Mouse (Mus musculus): ENCODE results near the gene Bcl2l11. TPM values are rescaled to one million over a fixed set of nuclear protein-coding genes. Genes with fewer than 3 reads are reported as not detected.

The Bcl2l11 gene
- polyA plus RNA-seq, 1 experiment from 2014 or later: 17.4 TPM

GRCm38 (mm10) chr2:128167930-128168329, 42.1 kb downstream of the Bcl2l11 start:
- H3K9ac ChIP-seq: no peak overlapping the region
- H3K4me1 ChIP-seq: peaks cover 5% of the 10 kb centered on the region; the same call in 1 of the 2 replicates
- H3K36me3 ChIP-seq: no peaks in the 10 kb centered on the region
- H3K4me2 ChIP-seq: no peak overlapping the region
- no peak overlapping the region for H3K27ac ChIP-seq
- H3K9me3 ChIP-seq: no peaks in the 10 kb centered on the region
- no peak for ATAC-seq (ENCODE audit: insufficient read depth, low FRiP score, low read depth)
- no peak overlapping the region for H3K4me3 ChIP-seq (replicated peaks)
- H3K27me3 ChIP-seq (replicated peaks): no peaks in the 10 kb centered on the region
- 92% methylated on average over 12 of the region's 12 CpGs for WGBS

- H3K9ac ChIP-seq: no peak overlapping the region
- no peak for ATAC-seq (ENCODE audit: insufficient read depth, low FRiP score, low read depth)
- no peaks in the 10 kb centered on the region for H3K27me3 ChIP-seq (replicated peaks)
- H3K4me3 ChIP-seq (replicated peaks): no peak overlapping the region
- H3K36me3 ChIP-seq: no peaks in the 10 kb centered on the region
- H3K4me2 ChIP-seq: no peak overlapping the region
- H3K9me3 ChIP-seq: no peaks in the 10 kb centered on the region
- no peak overlapping the region for H3K27ac ChIP-seq
- WGBS: 70% methylated on average over 5 of the region's 5 CpGs
- peaks cover 5% of the 10 kb centered on the region; the same call in 1 of the 2 replicates for H3K4me1 ChIP-seq
These were observed 43.6 kb downstream of the Bcl2l11 start for GRCm38 (mm10) chr2:128169486-128169885.

GRCm38 (mm10) chr2:128169972-128170371, 44.1 kb downstream of the Bcl2l11 start:
- no peak overlapping the region for H3K9ac ChIP-seq
- no peaks in the 10 kb centered on the region for H3K9me3 ChIP-seq
- no peak overlapping the region for H3K4me2 ChIP-seq
- 61% methylated on average over 11 of the region's 11 CpGs for WGBS
- no peaks in the 10 kb centered on the region for H3K36me3 ChIP-seq
- no peak overlapping the region for H3K27ac ChIP-seq
- H3K27me3 ChIP-seq (replicated peaks): no peaks in the 10 kb centered on the region
- peaks cover 5% of the 10 kb centered on the region; the same call in 1 of the 2 replicates for H3K4me1 ChIP-seq
- no peak overlapping the region for H3K4me3 ChIP-seq (replicated peaks)
- ATAC-seq (ENCODE audit: insufficient read depth, low FRiP score, low read depth): no peak

- Histone ChIP-seq H3K27ac (no peak overlapping the region), H3K9me3 (no peaks in the 10 kb centered on the region), H3K4me2 (no peak overlapping the region), H3K4me1 (peaks cover 5% of the 10 kb centered on the region; the same call in 1 of the 2 replicates), H3K9ac (no peak overlapping the region), H3K27me3 (replicated peaks) (no peaks in the 10 kb centered on the region), H3K36me3 (no peaks in the 10 kb centered on the region), H3K4me3 (replicated peaks) (no peak overlapping the region)
- WGBS: 91% methylated on average over 3 of the region's 3 CpGs
- ATAC-seq (ENCODE audit: insufficient read depth, low FRiP score, low read depth): no peak
These were observed 44.8 kb downstream of the Bcl2l11 start for GRCm38 (mm10) chr2:128170614-128171013.

- Histone ChIP-seq H3K4me1 (peaks cover 10% of the 10 kb centered on the region), H3K9me3 (no peaks in the 10 kb centered on the region), H3K27me3 (replicated peaks) (no peaks in the 10 kb centered on the region), H3K4me2 (no peak overlapping the region), H3K27ac (no peak overlapping the region), H3K9ac (no peak overlapping the region), H3K36me3 (no peaks in the 10 kb centered on the region), H3K4me3 (replicated peaks) (no peak overlapping the region)
- 79% methylated on average over 5 of the region's 5 CpGs for WGBS
- ATAC-seq (ENCODE audit: insufficient read depth, low FRiP score, low read depth): 0 out of 2 replicates have a peak, but pooled peaks have one; percentile 32
These were observed 46.4 kb downstream of the Bcl2l11 start for GRCm38 (mm10) chr2:128172266-128172665.

- 49% methylated on average over 5 of the region's 5 CpGs for WGBS
- Histone ChIP-seq H3K4me1 (peaks cover 13% of the 10 kb centered on the region), H3K4me3 (replicated peaks) (no peak overlapping the region)
These were observed 48.3 kb downstream of the Bcl2l11 start for GRCm38 (mm10) chr2:128174176-128174575.

GRCm38 (mm10) chr2:128174604-128175342, 48.9 kb downstream of the Bcl2l11 start:
- Histone ChIP-seq H3K27ac (no peak overlapping the region), H3K9ac (no peak overlapping the region), H3K27me3 (replicated peaks) (no peaks in the 10 kb centered on the region), H3K4me2 (no peak overlapping the region), H3K9me3 (no peaks in the 10 kb centered on the region), H3K4me1 (peaks cover 17% of the 10 kb centered on the region), H3K36me3 (no peaks in the 10 kb centered on the region), H3K4me3 (replicated peaks) (no peak overlapping the region)
- ATAC-seq (ENCODE audit: insufficient read depth, low FRiP score, low read depth): peak; percentile 55; the same call in 1 of the 2 replicates
- WGBS: 44% methylated on average over 9 of the region's 9 CpGs

More at GRCm38 (mm10) chr2:128174176-128174575, 48.3 kb downstream of the Bcl2l11 start:
- Histone ChIP-seq H3K9ac (no peak overlapping the region), H3K36me3 (no peaks in the 10 kb centered on the region), H3K27me3 (replicated peaks) (no peaks in the 10 kb centered on the region), H3K9me3 (no peaks in the 10 kb centered on the region), H3K27ac (no peak overlapping the region), H3K4me2 (no peak overlapping the region)
- ATAC-seq (ENCODE audit: insufficient read depth, low FRiP score, low read depth): no peak

GRCm38 (mm10) chr2:128175625-128176024, 49.8 kb downstream of the Bcl2l11 start:
- Histone ChIP-seq H3K9me3 (no peaks in the 10 kb centered on the region), H3K27ac (no peak overlapping the region), H3K36me3 (no peaks in the 10 kb centered on the region), H3K4me3 (replicated peaks) (no peak overlapping the region), H3K27me3 (replicated peaks) (no peaks in the 10 kb centered on the region), H3K4me1 (peaks cover 18% of the 10 kb centered on the region), H3K9ac (no peak overlapping the region), H3K4me2 (no peak overlapping the region)
- ATAC-seq (ENCODE audit: insufficient read depth, low FRiP score, low read depth): no peak
- 94% methylated on average over 6 of the region's 6 CpGs for WGBS

GRCm38 (mm10) chr2:128176391-128177044, 50.7 kb downstream of the Bcl2l11 start:
- no peak for ATAC-seq (ENCODE audit: insufficient read depth, low FRiP score, low read depth)
- H3K27me3 ChIP-seq (replicated peaks): no peaks in the 10 kb centered on the region
- 0 out of 2 replicates have a peak overlapping the region, but pooled peaks have one; percentile 33 for H3K27ac ChIP-seq
- no peaks in the 10 kb centered on the region for H3K36me3 ChIP-seq
- H3K4me2 ChIP-seq: no peak overlapping the region
- H3K9ac ChIP-seq: no peak overlapping the region
- no peak overlapping the region for H3K4me3 ChIP-seq (replicated peaks)
- WGBS: 42% methylated on average over 12 of the region's 12 CpGs
- H3K4me1 ChIP-seq: peaks cover 18% of the 10 kb centered on the region
- H3K9me3 ChIP-seq: no peaks in the 10 kb centered on the region

- H3K27ac ChIP-seq: peak overlapping the region; percentile 27; the same call in 1 of the 2 replicates
- no peaks in the 10 kb centered on the region for H3K9me3 ChIP-seq
- H3K27me3 ChIP-seq (replicated peaks): no peaks in the 10 kb centered on the region
- no peak overlapping the region for H3K4me3 ChIP-seq (replicated peaks)
- no peak for ATAC-seq (ENCODE audit: insufficient read depth, low FRiP score, low read depth)
- no peaks in the 10 kb centered on the region for H3K36me3 ChIP-seq
- no peak overlapping the region for H3K9ac ChIP-seq
- no peak overlapping the region for H3K4me2 ChIP-seq
- WGBS: 51% methylated on average over 5 of the region's 5 CpGs
- H3K4me1 ChIP-seq: peaks cover 18% of the 10 kb centered on the region
These were observed 51.4 kb downstream of the Bcl2l11 start for GRCm38 (mm10) chr2:128177241-128177661.

GRCm38 (mm10) chr2:128179126-128179807, 53.4 kb downstream of the Bcl2l11 start:
- H3K4me1 ChIP-seq: peaks cover 18% of the 10 kb centered on the region
- H3K9me3 ChIP-seq: no peaks in the 10 kb centered on the region
- 68% methylated on average over 18 of the region's 18 CpGs for WGBS
- H3K4me3 ChIP-seq (replicated peaks): no peak overlapping the region
- no peaks in the 10 kb centered on the region for H3K27me3 ChIP-seq (replicated peaks)
- peak overlapping the region; percentile 11; the same call in 1 of the 2 replicates for H3K4me2 ChIP-seq
- H3K27ac ChIP-seq: peak overlapping the region; percentile 55
- H3K36me3 ChIP-seq: no peaks in the 10 kb centered on the region
- ATAC-seq (ENCODE audit: insufficient read depth, low FRiP score, low read depth): no peak
- no peak overlapping the region for H3K9ac ChIP-seq
